Mouse (Mus musculus) erythroid progenitor cell, adult 5-6 weeks (primary cell): Measurements from ENCODE around the gene Gm42906. TPM values are rescaled to one million over a fixed set of nuclear protein-coding genes. Genes with fewer than 3 reads are reported as not detected.

Source experiments
- ATAC-seq: replicated peaks from 2 replicates; pipeline ENCODE4 v1.8.0; 2016; ENCODE audit warnings: moderate number of reproducible peaks, mild to moderate bottlenecking, moderate TSS enrichment, inconsistent platforms; ENCODE audit not compliant: poor library complexity, low FRiP score, severe bottlenecking
- total RNA-seq, 2 experiments: library from RNA; stranded (forward) in 1 of 2; stranded (reverse) in 1 of 2; fragments of 150-400 nt in 1 of 2; fragments of 186-747, 209-891 nt in 1 of 2; gene quantifications; 2 replicates each; pipeline versions ENCODE4 v1.2.3 to v1.2.4; 2015 to 2017; ENCODE audit warnings: low replicate concordance in 2 of 2

Gene Gm42906
- total RNA-seq, 2 experiments from 2014 or later, result not detected

DNA sequence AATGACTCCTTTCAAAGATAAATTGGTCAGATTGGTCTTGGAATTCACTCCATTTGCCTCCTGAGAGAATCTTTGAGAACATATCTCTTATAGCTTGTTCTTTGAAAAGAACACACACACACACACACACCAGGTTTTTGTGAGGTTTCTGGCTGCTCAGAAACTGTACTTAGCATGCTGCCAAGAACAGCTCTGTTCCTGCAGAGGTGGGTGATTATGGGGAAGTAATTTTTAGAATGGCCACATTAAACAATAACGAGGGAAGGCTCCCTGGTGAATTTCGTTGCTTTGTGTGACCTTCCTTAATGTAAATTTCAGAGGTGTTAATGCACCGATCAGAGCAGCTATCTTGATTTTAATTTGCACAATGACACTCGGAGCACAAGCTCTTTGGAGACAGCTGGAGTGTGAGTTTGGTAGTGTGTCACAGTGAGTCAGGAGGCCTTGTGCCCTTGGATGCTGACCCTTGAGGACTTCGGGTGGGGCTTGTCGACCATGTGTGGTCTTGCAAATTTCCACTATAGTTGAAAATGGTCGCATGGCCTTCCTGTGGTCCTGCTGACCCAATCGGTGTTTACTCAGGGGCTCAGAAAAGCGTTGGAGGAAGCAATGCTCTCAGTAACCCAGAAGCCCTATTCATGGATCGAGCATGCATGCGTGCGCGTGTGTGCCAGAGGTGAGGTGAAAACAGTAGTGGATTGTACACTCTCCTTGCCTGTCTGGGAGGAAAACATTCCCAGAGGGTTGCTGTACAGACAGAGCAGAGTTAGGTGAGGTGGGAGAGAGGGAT, 407.7 kb downstream of the Gm42906 start:
- ATAC-seq, result no peak

DNA sequence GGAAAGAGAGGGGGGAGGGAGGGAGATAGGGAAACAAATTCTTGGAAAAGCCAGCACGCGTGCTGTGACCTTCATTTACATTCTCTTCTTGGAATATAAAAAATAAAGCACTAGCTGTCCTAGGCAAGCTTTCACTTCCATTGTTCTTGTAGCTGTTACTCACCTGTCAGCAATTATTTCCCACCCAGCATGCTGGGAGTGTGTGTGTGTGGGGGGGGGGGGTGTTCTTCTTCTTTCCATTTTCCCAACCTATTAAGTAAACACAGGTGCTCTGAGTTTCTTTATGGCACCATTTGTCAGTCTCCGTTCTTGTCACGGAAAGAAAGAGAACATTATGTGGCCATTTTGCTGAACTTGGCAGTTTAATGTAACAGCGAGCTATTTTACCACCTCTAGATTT, 409.0 kb downstream of the Gm42906 start:
- ATAC-seq, result no peak

DNA sequence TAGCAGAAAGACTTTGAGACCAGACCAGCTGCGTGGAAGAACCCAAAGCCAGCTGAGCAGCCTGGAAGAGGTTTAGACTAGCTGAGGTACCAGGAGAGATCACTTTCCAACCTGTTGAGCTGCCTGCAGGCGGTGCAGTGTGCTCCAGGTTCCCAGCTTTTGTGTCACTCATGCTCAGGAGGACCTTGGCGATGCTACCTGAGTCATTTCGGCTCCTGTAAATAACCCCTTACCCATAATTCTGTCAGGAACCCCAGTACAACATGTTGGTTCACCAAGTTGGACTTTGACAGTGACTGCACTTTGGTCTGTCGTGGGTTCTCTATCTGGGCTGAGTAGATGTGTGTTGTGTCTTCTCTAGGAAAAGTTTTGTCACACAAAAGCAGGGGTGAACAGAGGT, 409.5 kb downstream of the Gm42906 start:
- no peak for ATAC-seq

Other genes with a start within 250 kb of the Gm42906 start
- not detected in 2 replicates for gene Stard13, start 194.3 kb downstream of the Gm42906 start, total RNA-seq (2015; ENCODE audit: low replicate concordance)
- 0.26 TPM in 1 of 2 replicates, not detected in the other for gene Stard13, start 194.3 kb downstream of the Gm42906 start, total RNA-seq (2017; ENCODE audit: low replicate concordance)
- not detected in 2 replicates for gene Vmn2r18, start 177.9 kb upstream of the Gm42906 start, total RNA-seq (2015; ENCODE audit: low replicate concordance)
- not detected in 2 replicates for gene Vmn2r18, start 177.9 kb upstream of the Gm42906 start, total RNA-seq (2017; ENCODE audit: low replicate concordance)
- 64.9 and 83.8 TPM in 2 replicates for gene Rfc3, start 223.1 kb upstream of the Gm42906 start, total RNA-seq (2015; ENCODE audit: low replicate concordance)
- 20.4 and 32.7 TPM in 2 replicates for gene Rfc3, start 223.1 kb upstream of the Gm42906 start, total RNA-seq (2017; ENCODE audit: low replicate concordance)